Mouse (Mus musculus) MEL-GATA-1-ER (cell line): Measurements from ENCODE around the gene Phactr3.
"Not testable (repeated sequence)": the region's sequence is repeated elsewhere in the genome, so short reads cannot be mapped to it uniquely, and the experiment has no call there.

Experiments used
- DNase-seq: peaks from one replicate; pipeline ENCODE4 v3.0.0-alpha.2; 2012; ENCODE audit warnings: low read depth; ENCODE audit errors: extremely low read depth

The Phactr3 gene

GRCm38 (mm10) chr2:178118801-178119560, at the start of gene Phactr3:
Phactr3 (plus strand) TSS chr2:178118975.
- DNase-seq: no peak

GRCm38 (mm10) chr2:178078166-178078717, 40.5 kb upstream of the Phactr3 start, which contains the start of gene Zfp931:
Zfp931 (minus strand) TSS chr2:178078476.
- DNase-seq: not testable (repeated sequence)

GRCm38 (mm10) chr2:178089586-178089985, 29.2 kb upstream of the Phactr3 start:
- no peak for DNase-seq

- peak; percentile 15 for DNase-seq
Measured at GRCm38 (mm10) chr2:178098021-178098420, 20.8 kb upstream of the Phactr3 start.

- DNase-seq: peak; percentile 6
Measured at GRCm38 (mm10) chr2:178101957-178102356, 16.8 kb upstream of the Phactr3 start.

- no peak for DNase-seq
Measured at GRCm38 (mm10) chr2:178117946-178118345, 829 bp upstream of the Phactr3 start.

- DNase-seq: no peak
Measured at GRCm38 (mm10) chr2:178119561-178120355, 983 bp downstream of the Phactr3 start.

GRCm38 (mm10) chr2:178120356-178120645, 1.5 kb downstream of the Phactr3 start:
- DNase-seq: no peak

GRCm38 (mm10) chr2:178120651-178121374, 2.0 kb downstream of the Phactr3 start:
- DNase-seq: no peak

- no peak for DNase-seq
Measured at GRCm38 (mm10) chr2:178121375-178121688, 2.6 kb downstream of the Phactr3 start.

- DNase-seq: no peak
Measured at GRCm38 (mm10) chr2:178121946-178122665, 3.3 kb downstream of the Phactr3 start.

GRCm38 (mm10) chr2:178123466-178123865, 4.7 kb downstream of the Phactr3 start:
- DNase-seq: no peak

- no peak for DNase-seq
Measured at GRCm38 (mm10) chr2:178125427-178125826, 6.7 kb downstream of the Phactr3 start.

- no peak for DNase-seq
Measured at GRCm38 (mm10) chr2:178126041-178126820, 7.5 kb downstream of the Phactr3 start.

- DNase-seq: no peak
Measured at GRCm38 (mm10) chr2:178128594-178128993, 9.8 kb downstream of the Phactr3 start.

GRCm38 (mm10) chr2:178129161-178129560, 10.4 kb downstream of the Phactr3 start:
- DNase-seq: no peak

GRCm38 (mm10) chr2:178129676-178130075, 10.9 kb downstream of the Phactr3 start:
- DNase-seq: no peak

GRCm38 (mm10) chr2:178130536-178130935, 11.8 kb downstream of the Phactr3 start:
- DNase-seq: no peak

- no peak for DNase-seq
Measured at GRCm38 (mm10) chr2:178131011-178131410, 12.2 kb downstream of the Phactr3 start.

- DNase-seq: no peak
Measured at GRCm38 (mm10) chr2:178131606-178132365, 13.0 kb downstream of the Phactr3 start.
